ENCODE assay signal across 12 mouse cellular contexts in the genomic region with DNA sequence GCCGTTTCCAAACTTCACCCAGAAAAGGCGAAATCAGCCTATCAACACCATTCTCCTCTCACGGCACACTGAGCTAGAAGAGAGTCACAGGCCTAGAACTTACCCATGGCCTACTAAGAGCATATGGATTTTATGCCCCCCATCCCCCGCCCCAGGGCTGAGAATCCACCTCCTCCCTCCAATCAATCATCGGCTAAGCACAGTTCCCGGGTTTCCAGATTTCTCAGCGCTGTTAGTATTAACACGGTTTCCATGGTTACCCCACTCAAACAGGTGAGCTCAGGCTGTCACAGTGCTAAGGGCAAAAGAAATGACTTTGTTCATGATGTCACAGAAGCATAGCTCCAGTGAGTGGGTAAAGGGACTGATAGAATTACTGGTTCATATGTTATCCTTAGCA.
DNase-seq lines count a peak whose midpoint lies in the region; ATAC-seq lines count a peak whose summit lies in the region.
"Had no signal": no experiment of that assay in that cellular context is flagged by ENCODE, and none has a peak within 500 bp of the region (broad histone marks: within the 10 kb centered on the region; RNA-seq: fewer than 3 reads in every experiment).

No protein-coding gene starts in this region.

- H3K4me3 ChIP-seq in lung, embryonic 16.5 days (ENCODE audit: low read length), result no peak overlapping the region
- H3K4me3 ChIP-seq in forebrain, embryonic 13.5 days, result no peak overlapping the region
- no peak overlapping the region for H3K4me3 ChIP-seq in intestine, embryonic 16.5 days (ENCODE audit: low read length)
- H3K4me3 ChIP-seq: embryonic facial prominence, embryonic 15.5 days; heart, embryonic 12.5 days had no signal

- 0 out of 2 replicates have a peak, but pooled peaks have one; percentile 17 for ATAC-seq in lung, embryonic 16.5 days (ENCODE audit: low read depth)
- ATAC-seq in forebrain, embryonic 13.5 days, result peak; percentile 50
- ATAC-seq in intestine, embryonic 16.5 days, result 0 out of 2 replicates have a peak, but pooled peaks have one; percentile 40

- H3K9ac ChIP-seq in lung, embryonic 16.5 days (ENCODE audit: low read length), result no peak overlapping the region
- no peak overlapping the region for H3K9ac ChIP-seq in forebrain, embryonic 13.5 days
- H3K9ac ChIP-seq in intestine, embryonic 16.5 days (ENCODE audit: low read depth, low read length), result no peak overlapping the region
- H3K9ac ChIP-seq: embryonic facial prominence, embryonic 15.5 days; heart, embryonic 12.5 days had no signal

- no peak overlapping the region for H3K27ac ChIP-seq in lung, embryonic 16.5 days (ENCODE audit: low read length)
- no peak overlapping the region for H3K27ac ChIP-seq in forebrain, embryonic 13.5 days
- H3K27ac ChIP-seq in intestine, embryonic 16.5 days (ENCODE audit: low read length), result no peak overlapping the region
- H3K27ac ChIP-seq: embryonic facial prominence, embryonic 15.5 days had no signal

- no peaks in the 10 kb centered on the region for H3K36me3 ChIP-seq in lung, embryonic 16.5 days (ENCODE audit: control insufficient read depth, insufficient read depth, low read length)
- H3K36me3 ChIP-seq in forebrain, embryonic 13.5 days (ENCODE audit: poor library complexity, severe bottlenecking), result no peaks in the 10 kb centered on the region
- no peaks in the 10 kb centered on the region for H3K36me3 ChIP-seq in intestine, embryonic 16.5 days (ENCODE audit: control insufficient read depth, insufficient read depth, low read length)
- H3K36me3 ChIP-seq: embryonic facial prominence, embryonic 15.5 days; heart, embryonic 12.5 days had no signal

- H3K27me3 ChIP-seq in lung, embryonic 16.5 days (ENCODE audit: control insufficient read depth, insufficient read depth, low read depth, low read length), result no peaks in the 10 kb centered on the region
- H3K27me3 ChIP-seq in forebrain, embryonic 13.5 days, result no peaks in the 10 kb centered on the region
- H3K27me3 ChIP-seq in intestine, embryonic 16.5 days (replicated peaks; ENCODE audit: control insufficient read depth, insufficient read depth, low read length), result no peaks in the 10 kb centered on the region
- H3K27me3 ChIP-seq: embryonic facial prominence, embryonic 15.5 days; heart, embryonic 12.5 days had no signal

- H3K9me3 ChIP-seq in lung, embryonic 16.5 days (ENCODE audit: control insufficient read depth, low read length), result no peaks in the 10 kb centered on the region
- H3K9me3 ChIP-seq in forebrain, embryonic 13.5 days (replicated peaks), result no peaks in the 10 kb centered on the region
- no peaks in the 10 kb centered on the region for H3K9me3 ChIP-seq in intestine, embryonic 16.5 days (ENCODE audit: control insufficient read depth, low read length)
- H3K9me3 ChIP-seq: embryonic facial prominence, embryonic 15.5 days; heart, embryonic 12.5 days had no signal

- DNase-seq in lung, postnatal 4 days, result no peak
- peak; percentile 23 for DNase-seq in neural tube, embryonic 10.5 days (ENCODE audit: extremely low spot score, low spot score)
- DNase-seq in ovary, postnatal 10 days (ENCODE audit: low spot score), result no peak
- no peak for DNase-seq in gastrocnemius, postnatal 10 days
- DNase-seq in gastrocnemius, postnatal 25 days, result no peak
- DNase-seq: adrenal gland, postnatal 14 days; lung, postnatal 36 days had no signal

- H3K4me1 ChIP-seq in lung, embryonic 16.5 days (replicated peaks; ENCODE audit: control insufficient read depth, insufficient read depth, low read length), result 0 out of 2 replicates have a peak, but pooled peaks cover 2% of the 10 kb centered on the region
- H3K4me1 ChIP-seq in forebrain, embryonic 13.5 days, result peaks cover 15% of the 10 kb centered on the region
- no peaks in the 10 kb centered on the region for H3K4me1 ChIP-seq in intestine, embryonic 16.5 days (ENCODE audit: control insufficient read depth, insufficient read depth, low read length)

- 32% methylated on average over 8 of the region's 8 CpGs for WGBS in lung, embryonic 16.5 days
- WGBS in forebrain, embryonic 13.5 days, result 60% methylated on average over 8 of the region's 8 CpGs
- WGBS in intestine, embryonic 16.5 days, result 33% methylated on average over 8 of the region's 8 CpGs

- no peak overlapping the region for H3K4me2 ChIP-seq in lung, embryonic 16.5 days (ENCODE audit: low read depth, low read length)
- H3K4me2 ChIP-seq in forebrain, embryonic 13.5 days, result no peak overlapping the region
- no peak overlapping the region for H3K4me2 ChIP-seq in intestine, embryonic 16.5 days (ENCODE audit: low read depth, low read length)
- H3K4me2 ChIP-seq: embryonic facial prominence, embryonic 15.5 days; heart, embryonic 12.5 days had no signal
